Mouse (Mus musculus) myocyte (in vitro differentiated cells): ENCODE measurements around the gene Iffo2.

Source experiments
- MAX ChIP-seq: IDR thresholded peaks from one replicate; pipeline ENCODE4 v1.6.1; 2011; ENCODE audit warnings: low read depth, mild to moderate bottlenecking, control low read depth
- POLR2A ChIP-seq: IDR thresholded peaks from one replicate; pipeline ENCODE4 v1.6.1; 2011; ENCODE audit warnings: low read depth, mild to moderate bottlenecking, control low read depth, moderate library complexity; ENCODE audit not compliant: insufficient read length
- POLR2AphosphoS2 ChIP-seq: IDR thresholded peaks from one replicate; pipeline ENCODE4 v1.6.1; 2011; ENCODE audit warnings: low read depth, control low read depth; ENCODE audit not compliant: insufficient read length
- TCF3 ChIP-seq: IDR thresholded peaks from one replicate; pipeline ENCODE4 v1.6.1; 2011; ENCODE audit warnings: low read depth, control low read depth; ENCODE audit not compliant: insufficient read length

GRCm38 (mm10) chr4:139605216-139605615 lies 74.9 kb downstream of the Iffo2 start:
- TF ChIP-seq TCF3 (no peak), POLR2A (no peak), MAX (no peak), POLR2AphosphoS2 (no peak)
